Mouse (Mus musculus) kidney, embryonic 16.5 days (tissue): ENCODE measurements around the gene Txndc2. TPM values are rescaled to one million over a fixed set of nuclear protein-coding genes. Genes with fewer than 3 reads are reported as not detected.

Source experiments
- ATAC-seq: fragments of 200-750 bp; cut with Nextera tagmentation; 2 replicates; pipeline ENCODE4 v1.8.0; 2017; ENCODE audit warnings: moderate TSS enrichment; ENCODE audit not compliant: low FRiP score, low TSS enrichment
- H3K27ac ChIP-seq: fragments of 300-500 bp; sonication (generic); 2 replicates; pipeline ENCODE4 v1.5.1; 2014; ENCODE audit warnings: low read length
- H3K27me3 ChIP-seq: fragments of 300-500 bp; sonication (generic); 2 replicates; pipeline ENCODE4 v1.6.1; 2014; ENCODE audit warnings: low read length, control low read depth, mixed read lengths; ENCODE audit not compliant: insufficient read depth
- H3K36me3 ChIP-seq: fragments of 300-500 bp; sonication (generic); 2 replicates; pipeline ENCODE4 v1.6.1; 2014; ENCODE audit warnings: low read length, control low read depth, mixed read lengths; ENCODE audit not compliant: insufficient read depth
- H3K4me1 ChIP-seq: fragments of 300-500 bp; sonication (generic); 2 replicates; pipeline ENCODE4 v1.6.1; 2014; ENCODE audit warnings: low read length, control low read depth, mixed read lengths; ENCODE audit not compliant: insufficient read depth
- H3K4me2 ChIP-seq: fragments of 300-500 bp; sonication (generic); replicated peaks from 2 replicates; pipeline ENCODE4 v1.6.1; 2014; ENCODE audit warnings: low read depth, low read length
- H3K4me3 ChIP-seq: fragments of 300-500 bp; sonication (generic); 2 replicates; pipeline ENCODE4 v1.5.1; 2014; ENCODE audit warnings: mild to moderate bottlenecking, low read length
- H3K9ac ChIP-seq: fragments of 300-500 bp; sonication (generic); replicated peaks from 2 replicates; pipeline ENCODE4 v1.6.1; 2014; ENCODE audit warnings: low read length
- H3K9me3 ChIP-seq: fragments of 300-500 bp; sonication (generic); 2 replicates; pipeline ENCODE4 v1.6.1; 2016; ENCODE audit warnings: low read length, control low read depth
- WGBS: fragments of 180-500 bp; shearing (Covaris S2); extraction: QIAGEN DNeasy Blood & Tissue Kit; methylation state at CpG from one replicate; pipeline ENCODE4 v1.1.7; 2014; 5-methylcytosine and 5-hydroxymethylcytosine counted together
- polyA plus RNA-seq: library from polyadenylated mRNA; unstranded; fragments of >200 nt; fragmentation: Nextera tagmentation; extraction: Ambion mirVana; gene quantifications from 2 replicates; pipeline ENCODE4 v1.2.1, GENCODE M21; 2015

Gene Txndc2
- polyA plus RNA-seq, 1 experiment from 2014 or later, result 0.09 TPM

DNA sequence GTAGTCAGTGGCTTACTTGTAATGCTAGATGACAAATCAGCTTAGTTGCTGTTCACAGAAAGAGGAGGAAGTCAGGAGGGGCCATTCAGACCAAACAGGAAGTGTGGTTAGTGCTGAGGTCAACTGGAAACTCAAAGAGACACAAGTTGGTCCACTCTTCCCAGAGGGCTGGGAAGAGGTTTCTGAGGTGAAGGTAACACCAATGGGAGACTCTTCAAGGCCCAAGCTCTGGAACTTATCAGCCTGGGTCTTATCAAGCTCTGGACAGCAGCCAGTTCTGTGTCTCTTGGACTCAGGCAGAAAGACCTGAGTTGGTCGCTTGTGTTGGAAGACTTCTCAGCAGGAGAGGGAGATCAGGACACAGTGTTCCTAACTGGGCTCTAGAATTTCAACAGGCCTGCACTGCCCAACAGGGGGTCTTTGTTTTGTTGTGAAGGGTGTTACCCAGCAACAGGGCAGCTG, 32.8 kb upstream of the Txndc2 start:
- Histone ChIP-seq H3K27me3 (no peaks in the 10 kb centered on the region), H3K9me3 (no peaks in the 10 kb centered on the region), H3K4me3 (no peak overlapping the region), H3K9ac (no peak overlapping the region), H3K4me1 (no peaks in the 10 kb centered on the region), H3K36me3 (no peaks in the 10 kb centered on the region), H3K4me2 (no peak overlapping the region), H3K27ac (no peak overlapping the region)
- no peak for ATAC-seq
- WGBS, result 65% methylated on average over 1 of the region's 1 CpGs

DNA sequence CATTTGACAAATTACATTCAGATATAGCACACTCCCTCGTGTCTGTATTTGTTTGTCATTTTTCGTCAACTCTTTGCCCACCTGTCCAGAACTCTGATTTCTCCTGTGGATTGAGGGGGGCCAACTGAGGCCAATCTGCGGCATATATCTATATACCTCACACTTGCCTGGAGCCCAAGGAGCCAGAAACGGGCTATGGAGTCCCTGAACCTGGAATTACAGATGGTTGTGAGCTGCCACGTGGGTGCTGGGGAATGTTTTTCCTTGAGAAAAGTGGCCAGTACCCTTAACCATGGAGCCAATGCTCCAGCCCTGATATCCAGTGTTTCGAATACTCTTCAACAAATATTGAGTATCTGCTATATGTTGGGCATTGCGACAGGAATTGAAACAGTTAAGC, 31.0 kb upstream of the Txndc2 start:
- no peak for ATAC-seq
- WGBS, result 90% methylated on average over 7 of the region's 7 CpGs

DNA sequence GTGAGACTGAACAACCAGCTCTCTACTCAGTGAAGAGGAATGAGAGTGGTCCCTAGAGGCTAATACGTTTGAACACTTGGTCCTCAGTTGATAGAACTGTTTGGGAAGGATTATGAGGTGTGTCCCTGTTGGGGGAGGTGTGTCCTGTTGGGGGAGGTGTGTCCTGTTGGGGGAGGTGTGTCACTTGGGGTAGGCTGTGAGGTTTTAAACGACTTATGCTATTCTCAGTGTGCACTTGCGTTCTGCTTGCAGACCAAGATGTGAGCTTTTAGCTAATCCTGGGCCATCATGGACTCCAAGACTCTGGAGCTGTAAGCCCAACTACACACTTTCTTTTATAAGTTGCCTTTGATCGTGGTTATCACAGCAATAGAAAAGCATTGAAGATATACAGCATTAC, 27.1 kb upstream of the Txndc2 start:
- Histone ChIP-seq H3K36me3 (no peaks in the 10 kb centered on the region), H3K4me3 (no peak overlapping the region), H3K9ac (no peak overlapping the region), H3K4me1 (peaks cover 11% of the 10 kb centered on the region), H3K27me3 (no peaks in the 10 kb centered on the region), H3K4me2 (no peak overlapping the region), H3K9me3 (no peaks in the 10 kb centered on the region), H3K27ac (no peak overlapping the region)
- WGBS, result 85% methylated on average over 4 of the region's 4 CpGs
- ATAC-seq, result no peak

More for the DNA sequence above, 31.0 kb upstream of the Txndc2 start:
- Histone ChIP-seq H3K4me1 (no peaks in the 10 kb centered on the region), H3K4me3 (no peak overlapping the region), H3K9me3 (no peaks in the 10 kb centered on the region), H3K4me2 (no peak overlapping the region), H3K27me3 (no peaks in the 10 kb centered on the region), H3K9ac (no peak overlapping the region), H3K27ac (no peak overlapping the region), H3K36me3 (no peaks in the 10 kb centered on the region)

DNA sequence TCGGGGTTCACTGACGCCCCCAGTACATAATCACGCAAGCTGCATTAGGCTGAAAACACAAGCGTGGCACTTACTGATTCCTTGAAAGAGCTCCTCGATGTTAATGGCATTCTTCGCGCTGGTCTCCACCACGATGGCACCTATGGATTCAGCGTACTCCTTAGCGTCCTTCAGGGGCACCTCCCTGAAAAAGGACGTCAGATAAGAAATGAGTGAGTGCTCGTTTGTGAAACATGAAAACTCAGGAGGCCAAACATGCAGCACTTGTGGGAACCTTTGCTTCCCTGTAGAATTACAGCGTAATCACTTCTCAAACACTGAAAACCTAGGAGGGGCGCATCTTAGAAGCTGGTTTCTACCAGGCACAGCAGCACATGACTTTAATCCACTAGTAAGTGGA, 25.8 kb upstream of the Txndc2 start:
- Histone ChIP-seq H3K27me3 (no peaks in the 10 kb centered on the region), H3K36me3 (no peaks in the 10 kb centered on the region), H3K9ac (no peak overlapping the region), H3K4me3 (no peak overlapping the region), H3K27ac (no peak overlapping the region), H3K4me2 (no peak overlapping the region), H3K9me3 (no peaks in the 10 kb centered on the region), H3K4me1 (peaks cover 11% of the 10 kb centered on the region)
- no peak for ATAC-seq
- 87% methylated on average over 14 of the region's 14 CpGs for WGBS

DNA sequence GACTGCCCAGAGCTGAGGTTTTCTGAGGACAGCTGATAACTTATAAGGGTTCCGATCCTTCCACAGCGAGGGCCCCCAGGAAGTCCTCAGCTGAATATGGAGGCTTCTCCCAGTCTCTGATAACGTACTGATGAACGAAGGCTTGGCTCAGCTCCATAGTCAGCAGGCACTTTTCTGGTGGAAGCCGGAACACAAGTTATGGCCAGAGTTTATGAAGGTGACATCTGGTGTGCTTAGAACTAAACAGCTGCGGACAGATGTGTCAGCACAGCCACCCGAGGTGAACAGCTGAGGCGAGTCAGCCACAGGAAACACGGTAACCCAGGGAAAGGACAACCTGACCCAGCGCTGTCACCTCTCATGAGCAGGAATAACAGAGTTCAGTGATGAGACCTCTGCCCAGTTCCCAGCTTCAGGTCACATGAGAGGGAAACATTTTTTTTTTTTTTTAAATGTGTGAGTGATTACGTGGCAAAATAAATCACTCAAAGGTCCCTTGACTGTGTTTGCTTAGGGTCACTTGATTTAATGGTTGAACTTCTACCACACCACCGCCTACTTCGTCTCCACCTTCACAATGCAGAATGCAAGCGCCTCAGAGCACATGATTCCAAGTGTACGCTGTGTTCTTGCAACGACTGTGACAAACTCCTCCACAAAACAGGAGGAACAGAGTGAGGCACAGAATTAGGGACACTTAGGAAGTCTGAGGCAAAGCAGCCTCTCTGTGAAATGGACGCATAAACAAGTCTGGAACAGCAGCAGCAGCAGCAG, 24.6 kb upstream of the Txndc2 start:
- peak; percentile 79 for ATAC-seq
- Histone ChIP-seq H3K4me3 (no peak overlapping the region), H3K9ac (no peak overlapping the region), H3K27ac (no peak overlapping the region), H3K4me2 (no peak overlapping the region), H3K36me3 (no peaks in the 10 kb centered on the region), H3K9me3 (no peaks in the 10 kb centered on the region), H3K4me1 (peaks cover 11% of the 10 kb centered on the region), H3K27me3 (no peaks in the 10 kb centered on the region)
- 27% methylated on average over 17 of the region's 17 CpGs for WGBS

DNA sequence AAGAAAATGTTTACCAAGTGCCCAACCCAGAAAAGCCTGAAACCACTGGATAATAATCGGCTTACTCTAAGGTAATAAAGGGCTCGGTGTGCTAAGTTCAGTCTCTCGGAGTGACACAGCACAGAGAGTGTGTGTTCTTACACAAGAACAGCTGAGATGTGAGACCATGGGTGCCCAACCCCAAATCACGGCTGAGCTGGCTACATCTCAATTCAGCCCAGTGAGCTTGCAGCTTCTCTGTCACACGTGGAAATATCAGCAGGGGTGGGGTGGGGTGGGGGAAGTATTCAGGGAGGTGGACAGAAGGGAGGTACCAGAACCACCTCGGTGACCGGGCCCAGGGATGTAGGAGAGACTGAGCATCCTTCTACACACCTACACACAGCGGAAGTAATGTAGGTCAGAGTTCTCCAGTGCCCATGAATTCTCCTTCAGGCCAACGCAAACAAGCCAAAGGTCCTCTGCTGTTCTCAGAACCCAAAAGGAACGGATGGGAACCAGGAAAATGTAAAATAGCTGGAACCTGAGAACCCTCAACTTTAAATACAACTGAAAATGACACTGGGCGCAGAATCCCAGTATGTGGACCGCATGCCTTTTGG, 23.9 kb upstream of the Txndc2 start:
- WGBS, result 73% methylated on average over 12 of the region's 12 CpGs
- Histone ChIP-seq H3K27me3 (no peaks in the 10 kb centered on the region), H3K9ac (no peak overlapping the region), H3K4me1 (peaks cover 11% of the 10 kb centered on the region), H3K27ac (no peak overlapping the region), H3K9me3 (no peaks in the 10 kb centered on the region), H3K36me3 (no peaks in the 10 kb centered on the region), H3K4me3 (no peak overlapping the region), H3K4me2 (no peak overlapping the region)
- ATAC-seq, result no peak

DNA sequence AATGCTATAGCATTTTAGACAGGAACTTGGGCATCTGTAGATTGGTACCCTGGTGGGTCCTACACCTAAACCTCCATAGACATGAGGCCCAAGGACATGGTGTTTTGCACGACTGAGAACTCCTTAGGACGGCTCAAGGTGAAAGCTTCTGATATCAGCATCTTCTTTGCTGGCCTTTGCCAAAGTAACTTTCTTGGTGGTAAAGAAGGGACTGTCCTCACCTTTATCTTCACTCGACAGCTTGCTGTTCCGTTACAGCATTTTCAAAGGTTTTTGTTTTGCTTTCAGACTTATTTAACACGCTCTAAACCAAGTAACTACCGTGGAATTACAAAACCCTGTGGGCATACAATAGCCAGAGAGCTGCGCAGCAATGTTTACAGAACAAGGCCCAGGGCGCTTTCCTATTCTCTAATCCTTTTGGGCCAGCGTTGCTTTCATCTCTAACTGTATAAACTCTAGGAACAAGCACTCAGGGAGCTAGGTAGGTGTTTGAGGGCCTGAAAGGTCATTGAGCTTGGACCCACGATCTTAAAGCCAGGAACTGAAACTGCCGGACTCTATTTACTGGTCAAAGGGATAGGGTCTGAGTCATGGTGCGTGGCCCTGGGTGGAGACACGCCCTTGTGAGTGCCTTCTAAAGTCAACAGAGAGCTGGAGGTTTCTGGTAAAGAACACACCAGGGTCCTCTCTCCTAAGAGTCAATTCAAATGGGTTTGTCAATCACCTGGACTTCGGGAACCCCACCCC, 21.5 kb upstream of the Txndc2 start:
- Histone ChIP-seq H3K4me2 (no peak overlapping the region), H3K9ac (no peak overlapping the region), H3K27me3 (no peaks in the 10 kb centered on the region), H3K36me3 (no peaks in the 10 kb centered on the region), H3K4me1 (peaks cover 11% of the 10 kb centered on the region), H3K4me3 (no peak overlapping the region), H3K27ac (no peak overlapping the region), H3K9me3 (no peaks in the 10 kb centered on the region)
- no peak for ATAC-seq
- 86% methylated on average over 14 of the region's 14 CpGs for WGBS

DNA sequence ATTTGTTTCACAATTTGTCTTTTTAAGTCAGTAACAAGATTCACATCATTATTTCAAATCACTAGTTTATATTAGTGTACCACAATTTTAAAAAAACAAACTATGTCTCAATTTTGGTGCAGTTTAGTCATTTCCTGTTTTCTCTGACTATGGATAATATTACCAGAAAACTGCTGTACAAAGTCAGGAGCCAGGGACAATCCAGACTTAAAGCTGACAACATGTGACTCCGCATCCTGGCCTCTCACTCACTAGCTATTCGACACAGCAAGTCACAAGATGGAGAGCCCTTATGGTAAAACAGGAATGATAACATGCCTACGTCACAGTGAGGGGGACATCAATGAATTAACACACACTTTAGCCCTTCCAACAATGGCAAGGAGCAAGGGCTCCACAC, 20.7 kb upstream of the Txndc2 start:
- H3K36me3 ChIP-seq, result no peaks in the 10 kb centered on the region
- H3K27ac ChIP-seq, result no peak overlapping the region
- ATAC-seq, result no peak
- H3K4me2 ChIP-seq, result no peak overlapping the region
- H3K4me1 ChIP-seq, result peaks cover 11% of the 10 kb centered on the region
- no peak overlapping the region for H3K4me3 ChIP-seq
- H3K9me3 ChIP-seq, result no peaks in the 10 kb centered on the region
- WGBS, result 79% methylated on average over 3 of the region's 3 CpGs
- no peak overlapping the region for H3K9ac ChIP-seq
- H3K27me3 ChIP-seq, result no peaks in the 10 kb centered on the region

DNA sequence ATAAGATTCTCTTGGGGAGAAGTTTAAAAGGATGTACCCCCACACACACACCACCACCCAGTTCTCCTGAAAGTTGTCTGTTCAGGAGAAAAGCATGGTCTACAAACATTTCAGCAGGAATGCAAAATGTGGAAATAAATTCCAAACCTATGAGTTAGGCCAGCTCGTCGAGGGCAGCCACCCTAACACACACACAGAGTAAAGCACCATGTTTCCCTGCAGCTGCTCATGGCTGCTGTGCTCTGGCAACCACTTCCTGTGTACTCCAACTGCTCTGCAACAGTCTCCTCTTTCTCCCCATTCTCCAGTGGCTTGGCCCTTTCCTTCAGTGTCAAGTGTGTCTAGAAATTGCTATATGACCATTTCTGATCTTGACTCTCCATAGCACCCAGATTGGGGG, 16.4 kb upstream of the Txndc2 start:
- Histone ChIP-seq H3K27ac (no peak overlapping the region), H3K36me3 (no peaks in the 10 kb centered on the region)
- 81% methylated on average over 2 of the region's 2 CpGs for WGBS

DNA sequence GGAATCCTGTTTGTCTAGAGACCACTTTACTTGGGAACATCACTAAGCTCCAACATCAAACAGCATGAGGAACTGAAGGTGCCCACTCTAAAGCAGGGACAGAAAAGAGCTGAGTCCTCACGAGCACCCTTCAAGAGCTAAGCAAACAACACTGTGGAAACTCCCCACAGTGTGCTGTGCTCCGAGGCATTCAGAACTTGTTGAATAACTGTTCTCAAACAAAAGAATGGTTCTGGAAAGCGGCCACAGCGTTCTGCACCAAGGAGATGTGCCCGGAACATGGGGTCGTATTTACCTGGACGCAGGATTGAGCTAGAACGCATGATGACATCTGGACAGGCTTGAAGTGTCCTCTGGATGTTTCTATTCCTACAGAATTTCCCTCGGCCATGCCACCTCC, 16.0 kb upstream of the Txndc2 start:
- Histone ChIP-seq H3K36me3 (no peaks in the 10 kb centered on the region), H3K4me3 (no peak overlapping the region), H3K9ac (no peak overlapping the region), H3K27ac (no peak overlapping the region), H3K27me3 (no peaks in the 10 kb centered on the region), H3K9me3 (no peaks in the 10 kb centered on the region), H3K4me2 (no peak overlapping the region), H3K4me1 (no peaks in the 10 kb centered on the region)
- 94% methylated on average over 9 of the region's 9 CpGs for WGBS
- ATAC-seq, result no peak

More for the DNA sequence above, 16.4 kb upstream of the Txndc2 start:
- Histone ChIP-seq H3K4me2 (no peak overlapping the region), H3K27me3 (no peaks in the 10 kb centered on the region), H3K9ac (no peak overlapping the region), H3K9me3 (no peaks in the 10 kb centered on the region), H3K4me1 (no peaks in the 10 kb centered on the region), H3K4me3 (no peak overlapping the region)
- no peak for ATAC-seq
